Mouse (Mus musculus) heart, postnatal 0 days (tissue): ENCODE results near the gene Pgd. TPM values are rescaled to one million over a fixed set of nuclear protein-coding genes. Genes with fewer than 3 reads are reported as not detected.

ENCODE experiments used
- ATAC-seq: fragments of 200-750 bp; cut with Nextera tagmentation; 2 replicates; pipeline ENCODE4 v1.8.0; 2017; ENCODE audit warnings: low read depth, moderate number of reproducible peaks, moderate library complexity; ENCODE audit not compliant: insufficient read depth
- DNase-seq: peaks from one replicate; pipeline ENCODE4 v3.0.0-alpha.2; 2016; ENCODE audit warnings: low spot score
- H3K27ac ChIP-seq: fragments of 300-500 bp; sonication (generic); 2 replicates; pipeline ENCODE4 v1.5.1; 2014; ENCODE audit warnings: low read depth, mild to moderate bottlenecking
- H3K27me3 ChIP-seq: fragments of 300-500 bp; sonication (generic); 2 replicates; pipeline ENCODE4 v1.6.1; 2014; ENCODE audit warnings: low read length, mixed read lengths; ENCODE audit not compliant: control insufficient read depth, insufficient read depth
- H3K36me3 ChIP-seq: fragments of 300-500 bp; sonication (generic); replicated peaks from 2 replicates; pipeline ENCODE4 v1.6.1; 2014; ENCODE audit warnings: low read length, mixed read lengths; ENCODE audit not compliant: control insufficient read depth, insufficient read depth
- H3K4me1 ChIP-seq: fragments of 300-500 bp; sonication (generic); 2 replicates; pipeline ENCODE4 v1.6.1; 2014; ENCODE audit warnings: antibody characterized with exemption; ENCODE audit not compliant: control insufficient read depth, insufficient read depth
- H3K4me2 ChIP-seq: fragments of 300-500 bp; sonication (generic); 2 replicates; pipeline ENCODE4 v1.6.1; 2014; ENCODE audit warnings: low read depth, mild to moderate bottlenecking, low read length, moderate library complexity
- H3K4me3 ChIP-seq: fragments of 300-500 bp; sonication (generic); 2 replicates; pipeline ENCODE4 v1.5.1; 2014; ENCODE audit warnings: low read depth, low read length
- H3K9ac ChIP-seq: fragments of 300-500 bp; sonication (generic); replicated peaks from 2 replicates; pipeline ENCODE4 v1.6.1; 2014; ENCODE audit warnings: low read depth, low read length, mixed read lengths
- H3K9me3 ChIP-seq: fragments of 300-500 bp; sonication (generic); replicated peaks from 2 replicates; pipeline ENCODE4 v1.6.1; 2016; ENCODE audit warnings: low read length; ENCODE audit not compliant: control insufficient read depth
- CTCF ChIP-seq: IDR thresholded peaks from 2 replicates; pipeline ENCODE4 v1.5.1; 2016; ENCODE audit warnings: antibody characterized with exemption, control low read depth, low read depth
- EP300 ChIP-seq: IDR thresholded peaks from 2 replicates; pipeline ENCODE4 v1.6.1; 2016; ENCODE audit warnings: antibody characterized with exemption, low read depth
- WGBS: fragments of 180-500 bp; shearing (Covaris S2); extraction: QIAGEN DNeasy Blood & Tissue Kit; methylation state at CpG from one replicate; pipeline ENCODE4 v1.1.7; 2014; 5-methylcytosine and 5-hydroxymethylcytosine counted together
- polyA plus RNA-seq: library from polyadenylated mRNA; unstranded; fragments of >200 nt; fragmentation: Nextera tagmentation; extraction: Ambion mirVana; gene quantifications from 2 replicates; pipeline ENCODE4 v1.2.1, GENCODE M21; 2015
- total RNA-seq: library from RNA; depleted of rRNA; stranded (reverse); fragments of >200 nt; gene quantifications from 2 replicates; pipeline ENCODE4 v1.2.3, GENCODE M21; 2014; ENCODE audit warnings: low replicate concordance

The Pgd gene
- total and polyA plus RNA-seq, 2 experiments from 2014 or later = 27.1 to 49.8 TPM

DNA sequence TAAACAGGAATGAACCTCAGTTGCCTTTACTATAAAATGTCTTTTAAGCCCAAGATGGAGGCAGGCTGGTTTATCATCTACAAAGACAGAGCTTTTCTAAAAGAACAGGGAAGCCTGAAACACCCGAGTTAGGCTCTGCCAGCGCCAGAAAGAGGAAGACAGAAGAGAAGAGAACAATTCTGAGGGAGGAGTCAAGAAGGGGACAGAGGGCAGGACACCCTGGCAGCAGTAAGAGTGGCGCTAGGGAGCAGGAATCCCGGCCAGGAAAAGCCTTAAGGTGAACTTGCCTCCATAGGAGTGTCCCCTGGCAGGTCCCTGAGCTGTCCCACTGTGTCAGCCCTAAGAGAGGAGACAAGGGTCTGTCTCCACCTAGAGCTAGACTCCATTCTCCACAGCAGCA is 23.0 kb downstream of the Pgd start:
- DNase-seq (no peak), ATAC-seq (no peak)
- H3K9me3 ChIP-seq = no peaks in the 10 kb centered on the region
- H3K9ac ChIP-seq = no peak overlapping the region
- H3K4me2 ChIP-seq = no peak overlapping the region
- no peaks in the 10 kb centered on the region for H3K27me3 ChIP-seq
- no peaks in the 10 kb centered on the region for H3K4me1 ChIP-seq
- H3K4me3 ChIP-seq = no peak overlapping the region
- no peak overlapping the region for H3K27ac ChIP-seq
- 31% methylated on average over 4 of the region's 4 CpGs for WGBS
- no peaks in the 10 kb centered on the region for H3K36me3 ChIP-seq
- TF ChIP-seq EP300 = no peak
- no peak for TF ChIP-seq CTCF

DNA sequence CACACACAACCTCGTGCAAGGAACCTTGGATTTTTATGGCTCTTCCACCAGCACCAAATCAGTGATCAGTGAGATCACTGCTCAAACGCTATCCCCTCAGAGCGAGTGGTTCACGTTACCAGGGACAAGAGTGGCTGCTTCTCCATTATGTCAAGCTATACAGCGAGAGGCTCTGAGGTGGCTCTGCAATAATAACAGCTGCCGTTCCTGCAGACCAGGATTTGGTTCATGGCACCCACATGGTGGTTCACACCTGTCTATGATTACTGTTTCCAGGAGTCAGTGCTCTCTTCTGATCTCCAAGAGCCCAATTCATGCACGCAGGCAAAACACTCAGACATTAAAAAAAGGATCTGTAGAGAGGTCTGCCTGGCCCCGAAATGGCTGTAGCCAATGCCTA is 28.1 kb downstream of the Pgd start:
- Histone ChIP-seq H3K36me3 (no peaks in the 10 kb centered on the region), H3K9ac (no peak overlapping the region), H3K9me3 (no peaks in the 10 kb centered on the region), H3K27ac (no peak overlapping the region), H3K4me2 (no peak overlapping the region), H3K4me3 (no peak overlapping the region), H3K27me3 (no peaks in the 10 kb centered on the region), H3K4me1 (peaks cover 5% of the 10 kb centered on the region; the same call in 1 of the 2 replicates)
- no peak for DNase-seq
- no peak for ATAC-seq
- no peak for TF ChIP-seq EP300
- no peak for TF ChIP-seq CTCF
- 77% methylated on average over 8 of the region's 8 CpGs for WGBS

DNA sequence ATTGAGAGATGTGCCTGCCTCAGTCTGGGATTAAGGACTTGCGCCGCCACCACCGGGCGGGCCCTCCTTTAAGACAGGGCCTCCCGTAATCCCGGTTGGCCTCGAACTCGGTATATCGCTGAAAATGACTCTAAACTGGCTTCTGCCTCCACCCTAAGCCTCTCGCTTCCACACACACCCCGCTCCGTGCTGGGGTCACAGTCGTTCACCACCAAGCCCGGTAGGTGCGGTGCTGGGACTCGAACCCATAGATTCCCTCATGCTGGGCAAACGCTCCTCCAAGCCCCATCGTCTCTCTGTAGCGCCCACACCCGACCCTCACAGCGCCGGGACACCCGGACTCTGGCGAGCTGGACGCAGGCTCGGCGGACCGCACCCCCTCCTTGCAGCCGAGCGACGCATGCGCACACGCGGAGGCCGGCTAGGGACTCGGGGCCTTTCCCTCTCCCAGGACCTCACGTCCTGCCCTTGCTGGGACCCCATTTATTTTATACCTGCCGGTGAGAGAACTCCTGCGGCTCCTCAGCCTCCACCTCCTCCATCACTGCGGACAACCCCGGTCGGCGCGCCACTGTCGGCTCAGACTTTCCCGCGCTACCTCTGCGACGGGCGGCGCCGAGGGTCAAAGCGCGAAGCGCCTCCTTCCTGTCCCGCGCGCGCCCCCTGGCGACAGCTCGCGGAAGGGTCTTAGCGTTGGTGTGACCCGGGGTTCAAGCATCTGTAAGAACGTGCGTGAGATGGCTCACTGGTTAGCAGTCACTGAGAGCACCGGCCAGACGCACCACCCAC is 29.4 kb downstream of the Pgd start, which contains the start of gene Cenps:
Cenps (minus strand) TSS at position 648 of the 789 bp plus-strand sequence.
- Histone ChIP-seq H3K27ac (peak within 1 kb of the TSS; percentile 49), H3K4me3 (peak within 1 kb of the TSS; percentile 64), H3K4me2 (peak within 1 kb of the TSS; percentile 75), H3K9ac (peak within 1 kb of the TSS; percentile 43), H3K4me1 (peaks cover 5% of the 10 kb centered on the region; the same call in 1 of the 2 replicates), H3K27me3 (no peaks in the 10 kb centered on the region), H3K36me3 (no peaks in the 10 kb centered on the region), H3K9me3 (no peaks in the 10 kb centered on the region)
- TF ChIP-seq CTCF (peak; percentile 93), EP300 (0 out of 2 replicates have a peak, but pooled peaks have one; percentile 40)
- WGBS = 1% methylated on average over 66 of the region's 68 CpGs
- ATAC-seq (peak; percentile 87), DNase-seq (peak; percentile 79)

GRCm38 (mm10) chr4:149136116-149136850 is 30.3 kb downstream of the Pgd start:
- Histone ChIP-seq H3K4me3 (peak overlapping the region; percentile 64), H3K27me3 (no peaks in the 10 kb centered on the region), H3K4me2 (peak overlapping the region; percentile 75), H3K4me1 (peaks cover 5% of the 10 kb centered on the region; the same call in 1 of the 2 replicates), H3K27ac (no peak overlapping the region), H3K9ac (peak overlapping the region; percentile 43; the same call in 1 of the 2 replicates), H3K9me3 (no peaks in the 10 kb centered on the region), H3K36me3 (peaks cover under 1% of the 10 kb centered on the region; the same call in 1 of the 2 replicates)
- DNase-seq = no peak
- 52% methylated on average over 18 of the region's 18 CpGs for WGBS
- no peak for ATAC-seq
- TF ChIP-seq CTCF (no peak), EP300 (no peak)

DNA sequence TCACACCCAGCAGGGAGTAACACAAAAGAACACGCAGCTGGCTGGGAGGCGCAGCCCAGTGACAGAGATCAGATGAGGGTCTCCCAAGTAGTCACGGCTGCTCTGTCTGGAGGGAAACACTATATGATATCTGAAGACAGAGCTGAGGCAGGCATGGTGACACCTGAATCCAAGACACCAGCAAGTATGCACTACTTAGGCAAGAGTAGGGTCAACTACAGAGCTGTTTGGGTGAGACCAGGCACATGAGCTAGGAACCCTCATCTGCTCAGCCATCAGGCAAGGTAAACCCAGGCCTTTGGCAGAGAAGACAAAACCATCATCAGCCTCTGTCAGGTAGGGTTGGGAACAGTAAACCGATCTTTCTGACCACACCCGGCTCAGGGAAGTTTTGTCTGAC is 33.2 kb downstream of the Pgd start:
- ATAC-seq = no peak
- TF ChIP-seq CTCF (no peak), EP300 (no peak)
- Histone ChIP-seq H3K9me3 (no peaks in the 10 kb centered on the region), H3K9ac (no peak overlapping the region), H3K4me2 (no peak overlapping the region), H3K4me1 (peaks cover 5% of the 10 kb centered on the region; the same call in 1 of the 2 replicates), H3K27ac (no peak overlapping the region), H3K36me3 (peaks cover 14% of the 10 kb centered on the region), H3K4me3 (no peak overlapping the region), H3K27me3 (no peaks in the 10 kb centered on the region)
- DNase-seq = no peak
- whole genome bisulfite sequencing = 91% methylated on average over 5 of the region's 5 CpGs
